Mouse (Mus musculus) layer of hippocampus, adult 18-20 months (tissue): ENCODE measurements around the gene Castor1. TPM values are rescaled to one million over a fixed set of nuclear protein-coding genes. Genes with fewer than 3 reads are reported as not detected.
"Not testable (repeated sequence)": the region's sequence is repeated elsewhere in the genome, so short reads cannot be mapped to it uniquely, and the experiment has no call there.

Experiments used
- DNase-seq, 2 experiments: peaks; one replicate each; pipeline ENCODE4 v3.0.0; 2022; ENCODE audit warnings: low spot score in 2 of 2
- long read RNA-seq: library from polyadenylated mRNA; stranded (forward); transcript quantifications from one replicate; pipeline ENCODE4 v2.0.0, GENCODE M21; 2021
- total RNA-seq, 2 experiments: library from RNA; stranded (reverse); gene quantifications; 2 replicates each; pipeline ENCODE4 v1.2.3; 2021

The Castor1 gene
- total RNA-seq, result 1 to 10 TPM; 4.3 to 4.7 TPM
- long read RNA-seq, transcript Castor1-201 (9 exons, 1,574 nt), result major isoform, 6 of 7 reads
- long read RNA-seq, partial matches to known transcripts, result 0 of 7 reads
- long read RNA-seq, other reads (novel, unspliced or antisense), result 1 of 7 reads

- peak; percentile 50 to 68 for DNase-seq
Measured at GRCm38 (mm10) chr11:4217914-4218629, at the start of gene Castor1. Gene Castor1 (plus strand): TSS chr11:4218225.

GRCm38 (mm10) chr11:4174586-4174985 lies 43.4 kb upstream of the Castor1 start:
- DNase-seq, result peak; percentile 42 to 65

GRCm38 (mm10) chr11:4177716-4178115 lies 40.3 kb upstream of the Castor1 start:
- DNase-seq, result no peak

DNA sequence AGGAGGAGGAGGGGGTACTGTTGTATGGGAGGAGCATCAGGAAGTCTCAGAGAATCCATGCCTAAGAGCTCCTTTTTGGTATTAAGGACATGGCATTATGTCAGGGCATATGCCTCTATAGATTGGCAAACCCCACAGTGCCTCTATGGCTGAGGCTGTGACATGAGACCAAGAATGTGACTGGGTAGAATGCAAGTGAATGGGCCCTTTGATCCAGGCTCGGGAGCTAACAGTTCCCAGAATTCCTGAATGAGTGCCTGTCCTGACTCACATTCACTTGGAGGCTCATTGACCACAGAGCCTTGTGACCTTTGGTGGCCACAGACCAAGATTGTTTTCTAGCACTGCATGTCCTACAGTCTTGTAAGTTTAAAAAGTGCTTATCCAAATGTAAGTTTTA lies 36.0 kb upstream of the Castor1 start:
- DNase-seq, result no peak

GRCm38 (mm10) chr11:4183511-4183910 lies 34.5 kb upstream of the Castor1 start:
- DNase-seq, result no peak

GRCm38 (mm10) chr11:4184251-4184952 lies 33.6 kb upstream of the Castor1 start:
- no peak for DNase-seq

DNA sequence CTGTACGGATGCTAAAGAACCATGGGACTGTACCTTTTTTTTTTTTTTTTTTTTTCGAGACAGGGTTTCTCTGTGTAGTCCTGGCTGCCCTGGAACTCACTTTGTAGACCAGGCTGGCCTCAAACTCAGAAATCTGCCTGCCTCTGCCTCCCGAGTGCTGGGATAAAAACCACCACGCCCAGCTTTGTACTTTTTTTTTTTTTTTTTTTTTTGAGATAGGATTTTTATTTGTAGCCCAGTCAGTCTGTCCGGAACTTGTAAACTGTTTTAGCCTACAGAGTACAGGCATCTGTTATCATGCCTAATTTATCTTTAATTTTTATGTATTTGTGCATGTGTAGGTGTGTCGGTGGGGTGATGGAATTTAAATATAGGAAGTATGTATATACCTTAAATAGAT lies 32.5 kb upstream of the Castor1 start:
- DNase-seq, result not testable (repeated sequence)

DNA sequence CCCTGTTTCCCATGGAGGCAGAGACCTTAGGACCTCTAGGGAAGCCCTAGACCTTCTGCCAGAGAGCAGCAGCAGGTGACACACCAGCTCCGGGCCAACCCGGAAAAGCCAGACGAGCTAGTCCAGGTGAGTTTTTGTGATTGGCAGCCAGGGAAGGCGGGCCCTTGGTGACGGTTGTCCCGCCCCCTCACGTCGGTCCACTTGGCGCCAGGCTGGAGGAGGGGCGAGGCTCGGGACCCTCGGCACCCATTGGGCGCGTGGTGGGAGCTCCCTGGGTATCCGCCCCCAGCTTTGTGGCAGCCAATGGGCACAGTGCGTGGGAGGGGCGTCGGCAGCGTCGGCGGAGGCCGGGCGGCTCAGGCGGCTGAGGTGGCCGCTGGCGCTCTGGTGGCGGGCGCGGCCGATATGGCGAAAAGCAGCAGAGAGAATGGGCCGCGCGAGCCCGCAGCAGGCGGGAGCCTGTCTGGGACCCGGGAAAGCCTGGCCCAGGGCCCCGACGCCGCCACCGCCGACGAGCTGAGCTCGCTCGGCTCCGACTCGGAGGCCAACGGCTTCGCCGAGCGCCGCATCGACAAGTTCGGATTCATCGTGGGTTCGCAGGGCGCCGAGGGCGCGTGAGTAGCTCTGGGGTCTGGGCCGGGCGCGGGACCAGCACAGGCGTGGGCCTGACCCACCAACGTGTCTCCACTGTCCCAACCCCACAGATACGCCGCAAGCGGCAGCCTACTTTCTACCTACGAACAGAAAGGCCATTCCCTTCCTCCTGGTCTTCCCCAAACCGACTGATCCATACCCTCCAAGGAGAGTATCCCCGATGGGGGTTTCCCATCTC lies 31.3 kb upstream of the Castor1 start, which contains the start of gene Tbc1d10a:
TSS of gene Tbc1d10a (plus strand) at position 304 of the 832 bp plus-strand sequence.
- DNase-seq, result peak; percentile 98 to 99

DNA sequence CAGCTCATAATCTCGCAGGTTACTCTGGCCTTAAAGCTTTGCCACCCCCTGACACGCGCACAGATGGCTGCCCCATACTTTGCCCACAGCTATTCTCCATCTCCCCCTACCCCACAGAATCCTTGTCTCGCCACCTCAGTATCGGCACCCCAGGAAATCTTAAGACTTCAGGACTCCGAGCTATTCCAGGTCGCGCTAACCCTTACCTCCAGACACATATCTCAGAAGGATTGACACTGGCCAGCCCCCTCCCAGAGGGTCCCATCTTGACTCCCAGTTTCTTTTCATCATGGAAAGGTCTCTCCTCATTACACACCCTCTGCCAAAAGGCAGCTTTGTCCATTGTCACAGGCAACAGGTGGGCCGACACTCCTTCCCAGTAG lies 30.7 kb upstream of the Castor1 start:
- no peak for DNase-seq

GRCm38 (mm10) chr11:4189182-4189581 lies 28.8 kb upstream of the Castor1 start:
- no peak for DNase-seq

- no peak for DNase-seq
Measured at GRCm38 (mm10) chr11:4190677-4191076, 27.3 kb upstream of the Castor1 start.

DNA sequence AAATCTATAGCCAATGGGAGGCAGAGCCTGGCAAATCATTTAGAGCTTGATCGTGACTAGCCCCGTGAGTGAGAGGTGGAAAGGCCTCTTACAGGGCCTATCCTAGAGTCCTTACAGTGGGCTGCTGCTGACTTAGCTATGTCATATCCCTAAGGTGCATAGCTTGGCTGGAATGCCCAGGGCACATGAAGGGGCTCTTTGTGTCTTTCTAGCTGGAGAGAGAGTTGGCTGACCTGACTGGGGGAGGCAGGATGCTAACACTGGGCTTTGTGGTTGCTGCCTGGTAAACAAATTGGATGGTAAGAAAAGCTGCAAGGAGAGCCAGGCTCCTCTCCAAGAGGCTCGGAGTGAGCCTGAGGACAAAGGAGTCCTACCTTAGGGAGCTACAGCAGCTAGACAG lies 25.3 kb upstream of the Castor1 start:
- no peak for DNase-seq

- DNase-seq, result no peak
Measured at GRCm38 (mm10) chr11:4193420-4193819, 24.6 kb upstream of the Castor1 start.

- DNase-seq, result no peak
Measured at GRCm38 (mm10) chr11:4195597-4196031, 22.4 kb upstream of the Castor1 start.

GRCm38 (mm10) chr11:4196636-4197035 lies 21.4 kb upstream of the Castor1 start:
- no peak for DNase-seq

DNA sequence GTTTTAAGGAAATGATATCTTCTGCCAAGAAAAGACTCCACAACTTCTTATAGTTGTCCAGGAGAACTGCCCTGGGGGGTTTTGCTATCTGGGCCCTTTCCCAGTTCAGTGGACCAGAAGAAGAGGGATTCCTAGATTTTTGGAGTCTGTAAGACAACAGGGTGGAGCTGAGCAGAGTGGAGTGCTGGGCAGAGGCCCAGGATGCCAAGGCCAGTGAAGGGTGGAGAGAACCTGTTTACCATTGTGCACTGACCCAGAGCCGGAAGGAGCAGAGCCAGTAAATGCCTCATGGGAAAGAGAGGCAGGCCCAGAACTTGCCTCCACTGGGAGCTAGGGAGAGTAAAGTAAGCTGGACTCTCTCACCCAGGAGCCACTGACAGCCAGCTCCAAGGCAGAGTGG lies 20.3 kb upstream of the Castor1 start:
- DNase-seq, result no peak

- no peak for DNase-seq
Measured at GRCm38 (mm10) chr11:4201981-4202700, 15.9 kb upstream of the Castor1 start.

- no peak for DNase-seq
Measured at GRCm38 (mm10) chr11:4202995-4203704, 14.9 kb upstream of the Castor1 start.

GRCm38 (mm10) chr11:4203705-4204074 lies 14.3 kb upstream of the Castor1 start:
- DNase-seq, result no peak

GRCm38 (mm10) chr11:4205097-4205655 lies 12.8 kb upstream of the Castor1 start:
- DNase-seq, result no peak
